Mouse (Mus musculus) Patski (cell line): ENCODE data around the gene Ctla4. TPM values are rescaled to one million over a fixed set of nuclear protein-coding genes. Genes with fewer than 3 reads are reported as not detected.
A peak's percentile ranks its signal among the peaks of the same experiment; 100 is the strongest.

Experiments used
- ATAC-seq: fragments of 100-300 bp; one replicate; pipeline ENCODE4 v1.8.0; 2021
- CTCF ChIA-PET: fragments of 350-600 bp; sonication (Branson Sonifier 250); formaldehyde crosslinking; loops from one replicate; lab custom pipeline; 2022; ENCODE audit warnings: inconsistent platforms; lab: Charles Lee
- POLR2A ChIA-PET: fragments of 350-600 bp; sonication (Branson Sonifier 250); formaldehyde crosslinking; loops from one replicate; lab custom pipeline; 2022; ENCODE audit warnings: antibody characterized with exemption, inconsistent platforms; lab: Charles Lee
- DNase-seq: peaks from one replicate; pipeline ENCODE4 v3.0.0-alpha.2; 2011; ENCODE audit warnings: low read depth, low spot score
- H3K27me3 ChIP-seq: fragments of 371-371 bp; one replicate; pipeline ENCODE4 v1.5.1; 2021
- CTCF ChIP-seq: fragments of 100-300 bp; IDR thresholded peaks from one replicate; pipeline ENCODE4 v1.5.1; 2021
- in situ Hi-C: fragments of 300-500 bp; cut with MboI; formaldehyde crosslinking; loops from 3 replicates; pipeline ENCODE4 v1.11.1; 2018; ENCODE audit warnings: low pct_unique_long_range_greater_than_20kb, mixed read lengths
- polyA plus RNA-seq: library from polyadenylated mRNA; unstranded; gene quantifications from one replicate; pipeline ENCODE4 v1.2.3, GENCODE M21; 2021

The Ctla4 gene
- polyA plus RNA-seq, 1 experiment from 2014 or later, result not detected

- in situ Hi-C loops, result loop anchor here (25.0 kb wide), 4 partner anchors 291 to 966 kb away; partner anchors contain the start of genes Cyp20a1 and Raph1
- no peaks in the 10 kb centered on the region for H3K27me3 ChIP-seq
- CTCF ChIA-PET, result no interaction called here
- ATAC-seq (no peak), DNase-seq (no peak)
- POLR2A ChIA-PET, result no interaction called here
- TF ChIP-seq CTCF, result no peak
These were observed 33.4 kb upstream of the Ctla4 start for GRCm38 (mm10) chr1:60853330-60853956.

- no peak for DNase-seq
- in situ Hi-C loops, result loop anchor here (25.0 kb wide), 4 partner anchors 292 to 967 kb away; partner anchors contain the start of genes Cyp20a1 and Raph1
- no peak for TF ChIP-seq CTCF
- POLR2A ChIA-PET, result no interaction called here
- ATAC-seq, result no peak
- CTCF ChIA-PET, result no interaction called here
- no peaks in the 10 kb centered on the region for H3K27me3 ChIP-seq
These were observed 32.8 kb upstream of the Ctla4 start for GRCm38 (mm10) chr1:60853991-60854390.

DNA sequence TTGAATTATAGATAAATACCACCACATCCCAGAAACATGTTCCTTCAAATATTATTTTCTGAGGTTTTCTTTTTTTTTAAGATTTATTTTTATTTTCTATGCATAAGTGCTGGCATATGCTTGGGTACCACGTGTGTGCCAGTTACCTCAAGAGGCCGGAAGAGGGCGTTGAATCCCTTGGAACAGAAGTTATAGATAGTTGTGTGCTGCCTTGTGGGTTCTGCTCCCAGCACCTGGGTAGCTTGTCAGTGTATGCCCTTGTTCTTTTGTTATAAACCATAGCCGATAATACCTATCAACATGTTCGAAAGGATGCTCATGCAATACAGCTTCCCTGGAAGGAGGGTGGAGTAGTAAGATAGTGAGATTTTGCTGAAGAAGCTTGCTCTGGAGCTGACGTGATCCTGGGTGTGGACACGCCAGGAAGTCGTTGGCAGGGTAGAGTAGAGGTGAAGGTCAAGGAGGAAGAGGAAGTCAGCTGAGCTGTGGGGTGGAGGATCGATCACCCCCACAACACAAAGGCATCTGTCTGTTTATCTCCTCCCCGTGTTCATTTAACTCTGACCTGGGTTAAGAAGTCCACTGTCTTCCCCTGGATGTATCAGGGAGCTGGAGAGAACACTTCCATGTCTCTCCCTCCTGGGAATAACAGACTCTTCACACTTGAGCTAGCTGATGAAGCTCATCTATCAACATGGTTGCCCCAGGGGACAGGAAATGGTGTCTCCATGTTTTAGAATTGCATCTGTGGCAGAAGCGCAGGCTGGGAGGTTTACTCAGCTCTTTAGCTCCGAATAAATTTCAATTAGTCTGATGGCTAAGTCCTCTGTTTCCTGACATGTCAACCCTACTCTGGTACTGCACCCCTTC is 29.2 kb upstream of the Ctla4 start:
- ATAC-seq (no peak), DNase-seq (no peak)
- in situ Hi-C loops, result loop anchor here (25.0 kb wide), 4 partner anchors 295 to 970 kb away; partner anchors contain the start of genes Cyp20a1 and Raph1
- no peaks in the 10 kb centered on the region for H3K27me3 ChIP-seq
- ChIA-PET POLR2A (interaction anchor here (1.0 kb wide), 1 partner anchor 8 kb away, joined by 3 read pairs; no protein-coding TSS in a partner anchor), CTCF (interaction anchor here (1.4 to 2.4 kb wide), 4 partner anchors 11 to 699 kb away, joined by 3 to 6 read pairs (median 5); no protein-coding TSS in a partner anchor)
- TF ChIP-seq CTCF, result peak; percentile 21

GRCm38 (mm10) chr1:60859159-60859558 is 27.6 kb upstream of the Ctla4 start:
- in situ Hi-C loops, result loop anchor here (25.0 kb wide), 4 partner anchors 297 to 972 kb away; partner anchors contain the start of genes Cyp20a1 and Raph1
- no peaks in the 10 kb centered on the region for H3K27me3 ChIP-seq
- ATAC-seq (no peak), DNase-seq (no peak)
- ChIA-PET CTCF (interaction anchor here (0.7 to 2.4 kb wide), 7 partner anchors 8 to 541 kb away, joined by 3 to 6 read pairs (median 3); no protein-coding TSS in a partner anchor), POLR2A (no interaction called here)
- no peak for TF ChIP-seq CTCF

DNA sequence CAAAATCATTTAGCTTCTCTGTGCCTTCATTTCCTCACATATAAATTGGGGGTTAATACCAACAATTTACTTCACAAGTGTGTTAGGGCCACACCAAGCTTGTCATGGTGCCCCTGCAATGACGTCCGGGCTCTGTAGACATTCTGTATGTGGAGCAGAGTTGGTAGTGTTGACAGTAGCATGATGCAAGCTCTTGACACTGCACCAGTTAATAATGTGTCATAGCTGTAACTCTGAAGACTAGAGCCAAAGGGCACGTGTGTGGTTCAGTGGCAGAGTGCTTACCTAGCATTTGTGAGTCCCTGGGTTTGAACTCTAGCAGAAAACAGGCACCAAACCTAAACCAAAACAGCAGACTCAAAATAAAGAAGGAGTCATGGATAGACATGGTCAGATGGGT is 27.0 kb upstream of the Ctla4 start:
- CTCF ChIA-PET, result interaction anchor here (0.9 to 2.4 kb wide), 6 partner anchors 9 to 519 kb away, joined by 3 to 6 read pairs (median 4); no protein-coding TSS in a partner anchor
- DNase-seq, result no peak
- in situ Hi-C loops, result loop anchor here (25.0 kb wide), 4 partner anchors 298 to 973 kb away; partner anchors contain the start of genes Cyp20a1 and Raph1
- no peak for ATAC-seq
- no peaks in the 10 kb centered on the region for H3K27me3 ChIP-seq
- POLR2A ChIA-PET, result interaction anchor here (0.5 kb wide), 1 partner anchor 482 kb away, joined by 3 read pairs; no protein-coding TSS in a partner anchor
- TF ChIP-seq CTCF, result no peak

DNA sequence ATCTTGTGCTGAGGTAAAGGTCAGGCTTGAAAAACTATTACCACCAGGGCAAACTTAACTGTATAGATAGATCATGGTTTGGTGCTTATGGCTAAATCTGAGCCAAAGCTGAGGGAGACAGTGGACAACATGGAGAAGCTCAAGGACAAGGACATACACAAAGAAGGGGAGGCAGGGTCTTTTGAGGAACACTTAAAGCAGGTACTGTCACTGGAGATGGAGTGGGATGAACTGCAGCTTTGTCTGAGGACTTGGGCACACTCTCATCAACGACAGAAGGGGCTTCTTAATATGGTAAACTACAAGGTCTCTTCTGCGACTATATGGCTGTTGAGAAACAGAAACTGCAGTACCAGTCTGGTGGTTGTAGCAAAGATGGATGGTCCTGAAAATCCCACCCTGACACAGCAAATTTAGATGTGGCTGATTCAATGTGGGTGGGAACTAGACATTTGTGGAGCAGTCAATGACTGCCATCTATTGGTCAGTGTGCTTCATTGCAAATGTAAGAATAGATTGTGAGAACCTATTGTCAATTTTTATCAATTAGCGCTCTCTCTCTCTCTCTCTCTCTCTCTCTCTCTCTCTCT is 26.3 kb upstream of the Ctla4 start:
- ChIA-PET POLR2A (interaction anchor here (0.5 kb wide), 1 partner anchor 482 kb away, joined by 3 read pairs; no protein-coding TSS in a partner anchor), CTCF (interaction anchor here (0.9 to 1.7 kb wide), 5 partner anchors 9 to 519 kb away, joined by 3 to 4 read pairs (median 4); no protein-coding TSS in a partner anchor)
- DNase-seq, result no peak
- ATAC-seq, result no peak
- TF ChIP-seq CTCF, result peak; percentile 80
- H3K27me3 ChIP-seq, result no peaks in the 10 kb centered on the region
- in situ Hi-C loops, result loop anchor here (25.0 kb wide), 4 partner anchors 298 to 973 kb away; partner anchors contain the start of genes Cyp20a1 and Raph1

DNA sequence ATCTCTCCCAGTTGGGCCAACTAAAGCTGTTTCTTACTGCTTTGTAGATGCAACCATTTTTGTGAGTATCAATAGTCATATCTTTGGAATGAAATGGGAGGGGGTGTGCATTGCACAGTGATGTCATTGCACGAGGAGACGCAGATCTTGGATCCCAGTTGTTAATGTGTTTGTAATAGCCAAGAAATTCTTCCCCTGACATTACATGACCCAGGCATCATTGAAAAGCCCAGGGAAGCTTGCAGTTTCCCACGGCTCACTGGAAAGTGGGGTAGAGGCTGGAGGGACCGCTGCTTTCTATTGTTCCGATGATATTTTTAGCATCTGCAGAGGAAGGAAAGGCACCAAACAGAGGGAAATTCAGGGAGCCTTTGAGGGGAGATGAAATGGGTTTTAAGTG is 25.8 kb upstream of the Ctla4 start:
- ChIA-PET POLR2A (no interaction called here), CTCF (interaction anchor here (1.7 kb wide), 1 partner anchor 10 kb away, joined by 4 read pairs; no protein-coding TSS in a partner anchor)
- H3K27me3 ChIP-seq, result no peaks in the 10 kb centered on the region
- in situ Hi-C loops, result loop anchor here (25.0 kb wide), 4 partner anchors 299 to 974 kb away; partner anchors contain the start of genes Cyp20a1 and Raph1
- ATAC-seq (no peak), DNase-seq (no peak)
- no peak for TF ChIP-seq CTCF

DNA sequence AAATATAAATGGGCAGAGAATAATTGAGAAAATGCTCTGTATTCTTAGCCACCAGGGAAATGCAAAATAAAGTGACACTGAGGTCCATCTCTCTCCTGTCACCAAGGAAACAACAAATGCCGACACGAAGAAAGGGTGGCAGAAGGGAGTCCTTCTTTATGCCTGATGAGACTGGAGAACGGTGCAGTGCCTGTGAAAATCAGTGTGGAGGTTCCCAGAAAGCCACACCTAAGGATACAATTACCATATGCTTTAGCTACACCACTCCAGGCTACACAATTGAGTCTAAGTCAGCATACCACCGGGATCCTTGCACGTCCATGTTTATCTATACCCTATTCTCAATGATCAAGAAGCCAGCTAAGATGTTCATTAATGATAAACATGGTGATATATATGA is 25.4 kb upstream of the Ctla4 start:
- DNase-seq (no peak), ATAC-seq (no peak)
- TF ChIP-seq CTCF, result no peak
- in situ Hi-C loops, result loop anchor here (25.0 kb wide), 4 partner anchors 299 to 974 kb away; partner anchors contain the start of genes Cyp20a1 and Raph1
- ChIA-PET POLR2A (no interaction called here), CTCF (interaction anchor here (1.2 kb wide), 1 partner anchor 317 kb away, joined by 3 read pairs; no protein-coding TSS in a partner anchor)
- no peaks in the 10 kb centered on the region for H3K27me3 ChIP-seq

DNA sequence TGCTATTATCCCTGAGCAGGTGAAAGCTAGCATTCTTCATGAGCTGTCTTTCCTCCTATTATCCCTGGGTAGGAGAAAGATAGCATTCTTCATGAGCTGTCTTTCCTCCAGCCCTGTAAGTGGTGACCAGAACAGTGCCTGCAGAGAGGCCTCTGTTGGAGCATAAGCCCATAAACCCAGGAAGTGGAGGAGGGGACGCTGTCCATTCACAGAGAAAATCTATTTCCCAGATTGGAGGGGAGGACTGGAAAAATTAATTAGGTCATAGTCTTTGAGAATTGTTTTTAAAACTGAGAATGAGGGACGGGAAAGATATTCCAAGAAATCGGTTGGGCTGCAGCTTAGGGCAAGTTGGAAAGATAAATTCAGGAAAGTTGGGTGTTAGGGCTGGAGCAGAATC is 24.3 kb upstream of the Ctla4 start:
- no peak for DNase-seq
- POLR2A ChIA-PET, result no interaction called here
- no peak for TF ChIP-seq CTCF
- in situ Hi-C loops, result loop anchor here (25.0 kb wide), 4 partner anchors 300 to 975 kb away; partner anchors contain the start of genes Cyp20a1 and Raph1
- CTCF ChIA-PET, result interaction anchor here (1.2 kb wide), 1 partner anchor 318 kb away, joined by 3 read pairs; no protein-coding TSS in a partner anchor
- no peak for ATAC-seq
- no peaks in the 10 kb centered on the region for H3K27me3 ChIP-seq
